Mouse (Mus musculus) hindbrain, embryonic 12.5 days (tissue): ENCODE data around the gene Bzw2. TPM values are rescaled to one million over a fixed set of nuclear protein-coding genes. Genes with fewer than 3 reads are reported as not detected.
A peak's percentile ranks its signal among the peaks of the same experiment; 100 is the strongest.

ENCODE experiments used
- ATAC-seq: fragments of 200-750 bp; cut with Nextera tagmentation; 2 replicates; pipeline ENCODE4 v1.8.0; 2017; ENCODE audit warnings: moderate TSS enrichment; ENCODE audit not compliant: low FRiP score
- H3K27ac ChIP-seq: fragments of 300-500 bp; sonication (generic); 2 replicates; pipeline ENCODE4 v1.5.1; 2016; ENCODE audit warnings: mild to moderate bottlenecking
- H3K27me3 ChIP-seq: fragments of 300-500 bp; sonication (generic); 2 replicates; pipeline ENCODE4 v1.6.1; 2016; ENCODE audit warnings: mild to moderate bottlenecking
- H3K36me3 ChIP-seq: fragments of 300-500 bp; sonication (generic); 2 replicates; pipeline ENCODE4 v1.6.1; 2016; ENCODE audit warnings: mild to moderate bottlenecking
- H3K4me1 ChIP-seq: fragments of 300-500 bp; sonication (generic); 2 replicates; pipeline ENCODE4 v1.6.1; 2016
- H3K4me2 ChIP-seq: fragments of 300-500 bp; sonication (generic); replicated peaks from 2 replicates; pipeline ENCODE4 v1.6.1; 2016; ENCODE audit warnings: mild to moderate bottlenecking
- H3K4me3 ChIP-seq: fragments of 300-500 bp; sonication (generic); 2 replicates; pipeline ENCODE4 v1.5.1; 2016; ENCODE audit warnings: mild to moderate bottlenecking
- H3K9ac ChIP-seq: fragments of 300-500 bp; sonication (generic); 2 replicates; pipeline ENCODE4 v1.6.1; 2016; ENCODE audit warnings: mild to moderate bottlenecking, moderate library complexity
- H3K9me3 ChIP-seq: fragments of 300-500 bp; sonication (generic); replicated peaks from 2 replicates; pipeline ENCODE4 v1.6.1; 2016; ENCODE audit warnings: mild to moderate bottlenecking
- WGBS: fragments of 180-500 bp; shearing (Covaris S2); methylation state at CpG from one replicate; pipeline ENCODE4 v1.1.7; 2016; 5-methylcytosine and 5-hydroxymethylcytosine counted together
- polyA plus RNA-seq: library from polyadenylated mRNA; unstranded; fragments of >200 nt; fragmentation: Nextera tagmentation; extraction: Ambion mirVana; gene quantifications from 2 replicates; pipeline ENCODE4 v1.2.1, GENCODE M21; 2016

Gene Bzw2
- polyA plus RNA-seq, 1 experiment from 2014 or later: 314 TPM

DNA sequence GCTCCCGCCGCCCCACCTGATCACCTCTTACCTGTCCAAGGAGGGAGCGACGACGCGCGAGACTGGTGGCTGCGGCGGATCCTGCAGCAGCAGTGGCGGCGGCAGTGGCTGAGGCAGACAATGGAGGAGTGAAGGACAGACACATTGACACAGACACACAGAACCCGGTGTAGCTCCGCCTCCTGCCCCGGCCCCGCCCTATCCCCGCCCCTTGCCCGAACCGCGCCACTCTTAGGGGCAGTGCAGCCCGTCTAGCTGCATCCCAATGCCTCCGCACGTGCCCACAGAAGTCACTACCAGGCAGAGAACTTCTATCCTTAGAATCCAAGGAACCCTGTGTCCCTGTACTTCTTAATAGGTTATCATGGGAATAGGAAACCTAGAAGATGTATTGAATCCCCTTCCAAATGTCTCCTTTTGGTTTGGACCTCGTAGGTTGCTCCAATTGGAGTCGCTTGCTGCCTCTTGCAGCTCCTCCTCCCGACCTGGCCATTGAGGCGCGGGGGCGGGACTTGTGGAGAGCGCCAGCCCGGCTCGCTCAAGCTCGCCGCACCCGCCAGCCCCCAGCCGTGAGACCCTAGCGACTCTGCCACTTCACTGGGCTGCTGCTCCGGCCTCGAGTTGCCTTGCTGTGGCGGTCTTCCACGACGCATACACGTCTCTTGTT lies 1.1 kb downstream of the Bzw2 start, which contains the start of gene Ankmy2:
Gene Ankmy2 (plus strand): TSS at position 478 of the 667 bp plus-strand sequence.
- H3K9me3 ChIP-seq: no peaks in the 10 kb centered on the region
- H3K36me3 ChIP-seq: no peaks in the 10 kb centered on the region
- whole genome bisulfite sequencing: under 1% methylated on average over 42 of the region's 42 CpGs
- peak within 1 kb of the TSS; percentile 91 for H3K9ac ChIP-seq
- peak; percentile 98 for ATAC-seq
- peak within 1 kb of the TSS; percentile 91 for H3K4me3 ChIP-seq
- H3K4me1 ChIP-seq: peaks cover 22% of the 10 kb centered on the region
- peak within 1 kb of the TSS; percentile 70 for H3K4me2 ChIP-seq
- no peaks in the 10 kb centered on the region for H3K27me3 ChIP-seq
- peak within 1 kb of the TSS; percentile 92 for H3K27ac ChIP-seq

DNA sequence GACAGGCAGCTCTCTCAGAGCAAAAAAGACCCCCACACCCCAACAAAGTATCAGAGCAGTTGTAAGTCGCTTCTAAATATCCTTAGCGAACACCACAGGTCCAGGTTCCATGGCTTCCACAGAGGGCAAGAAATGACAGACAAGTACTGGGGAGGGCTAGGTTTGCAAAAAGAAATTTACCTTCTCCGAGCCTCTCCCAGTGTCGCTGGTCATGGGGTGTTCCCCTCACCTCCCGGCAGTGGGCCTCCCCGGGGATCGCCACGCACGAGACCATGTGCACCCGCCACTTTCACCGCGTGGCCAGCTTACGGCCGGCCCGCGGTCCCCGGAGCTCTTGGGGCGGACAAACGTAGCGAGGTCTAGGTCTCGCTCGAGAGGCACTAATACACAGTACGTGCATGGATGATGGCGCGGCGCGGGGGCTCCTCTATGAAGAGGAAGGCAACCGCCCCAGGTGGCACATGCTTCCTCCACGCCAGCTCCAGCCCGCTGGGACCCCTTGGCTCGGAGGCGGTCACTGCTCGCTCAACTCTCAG lies 1.7 kb downstream of the Bzw2 start:
- H3K4me1 ChIP-seq: peaks cover 22% of the 10 kb centered on the region
- peak overlapping the region; percentile 92 for H3K27ac ChIP-seq
- peak overlapping the region; percentile 91 for H3K9ac ChIP-seq
- H3K36me3 ChIP-seq: no peaks in the 10 kb centered on the region
- ATAC-seq: no peak; the same call in 1 of the 2 replicates
- peak overlapping the region; percentile 91 for H3K4me3 ChIP-seq
- no peaks in the 10 kb centered on the region for H3K9me3 ChIP-seq
- under 1% methylated on average over 33 of the region's 33 CpGs for WGBS
- peak overlapping the region; percentile 70 for H3K4me2 ChIP-seq
- no peaks in the 10 kb centered on the region for H3K27me3 ChIP-seq

DNA sequence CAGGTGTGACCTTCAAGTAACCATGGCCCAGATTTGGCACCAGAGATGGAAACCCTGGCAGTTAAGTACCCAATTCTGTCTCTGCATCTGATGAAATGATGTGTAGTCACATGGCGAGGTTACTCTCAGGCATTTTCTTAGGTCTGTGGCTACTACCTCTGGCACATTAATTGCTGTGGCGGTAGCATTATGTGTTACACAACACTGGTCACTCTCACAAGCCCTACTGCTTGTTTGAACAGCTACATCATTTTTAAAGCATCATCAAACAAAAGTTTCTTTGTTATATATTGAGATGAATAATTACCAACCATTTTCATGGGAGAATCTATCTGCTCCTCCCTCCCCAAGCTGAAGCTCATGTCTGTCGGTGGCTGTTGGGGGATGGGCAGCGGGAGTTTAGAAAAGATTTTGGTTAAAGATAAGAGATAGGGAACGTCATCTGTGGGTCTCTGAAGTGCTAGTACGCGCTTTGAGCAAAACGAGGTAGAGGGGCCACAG lies 2.7 kb downstream of the Bzw2 start:
- no peaks in the 10 kb centered on the region for H3K36me3 ChIP-seq
- peak overlapping the region; percentile 91 for H3K9ac ChIP-seq
- ATAC-seq: no peak
- peak overlapping the region; percentile 91 for H3K4me3 ChIP-seq
- peak overlapping the region; percentile 70 for H3K4me2 ChIP-seq
- H3K4me1 ChIP-seq: peaks cover 22% of the 10 kb centered on the region
- no peaks in the 10 kb centered on the region for H3K9me3 ChIP-seq
- 12% methylated on average over 8 of the region's 8 CpGs for WGBS
- no peaks in the 10 kb centered on the region for H3K27me3 ChIP-seq
- H3K27ac ChIP-seq: no peak overlapping the region

DNA sequence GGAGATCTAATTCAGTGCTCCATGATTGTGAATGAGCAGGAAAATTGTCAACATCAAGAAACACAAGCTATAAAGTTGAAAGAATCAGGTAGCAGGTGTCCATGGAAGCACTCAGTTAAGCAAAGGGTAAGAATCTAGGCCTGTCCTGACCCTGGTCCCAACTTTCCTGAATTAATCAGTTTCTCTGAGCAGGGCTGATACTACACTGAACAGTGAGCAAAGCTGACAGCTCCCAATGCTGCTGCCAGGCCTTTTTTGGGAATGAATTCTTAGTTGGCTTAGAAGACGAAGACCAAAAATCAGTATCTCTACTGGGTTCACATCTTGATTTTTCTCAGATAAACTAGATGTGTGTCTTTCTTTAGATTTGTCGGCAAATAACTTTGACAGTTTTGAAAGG lies 7.1 kb downstream of the Bzw2 start:
- no peak overlapping the region for H3K4me2 ChIP-seq
- WGBS: 99% methylated on average over 2 of the region's 2 CpGs
- no peaks in the 10 kb centered on the region for H3K9me3 ChIP-seq
- no peak for ATAC-seq
- H3K9ac ChIP-seq: no peak overlapping the region
- H3K4me1 ChIP-seq: peaks cover 14% of the 10 kb centered on the region
- no peaks in the 10 kb centered on the region for H3K27me3 ChIP-seq
- H3K36me3 ChIP-seq: no peaks in the 10 kb centered on the region
- H3K4me3 ChIP-seq: no peak overlapping the region
- no peak overlapping the region for H3K27ac ChIP-seq

DNA sequence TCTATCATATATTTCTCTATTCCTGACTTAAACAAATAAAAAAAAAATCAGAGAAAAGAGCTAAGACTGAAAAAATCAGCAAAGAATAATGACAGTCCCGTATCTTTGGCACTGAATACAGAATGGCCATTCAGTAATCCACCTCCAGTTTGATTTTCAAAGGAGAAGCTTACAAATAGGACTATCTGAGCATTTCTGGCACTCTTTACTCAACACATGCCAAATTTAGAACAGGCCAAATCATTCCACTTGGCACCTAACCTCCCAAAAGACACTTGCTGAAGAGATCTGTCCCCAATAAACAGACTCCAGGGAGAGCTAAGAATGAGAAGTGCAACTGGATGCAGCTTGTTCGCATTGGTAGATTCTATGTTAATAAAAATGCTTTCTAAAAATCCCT lies 7.6 kb downstream of the Bzw2 start:
- WGBS: 96% methylated on average over 2 of the region's 2 CpGs
- no peak for ATAC-seq
- no peak overlapping the region for H3K4me3 ChIP-seq

DNA sequence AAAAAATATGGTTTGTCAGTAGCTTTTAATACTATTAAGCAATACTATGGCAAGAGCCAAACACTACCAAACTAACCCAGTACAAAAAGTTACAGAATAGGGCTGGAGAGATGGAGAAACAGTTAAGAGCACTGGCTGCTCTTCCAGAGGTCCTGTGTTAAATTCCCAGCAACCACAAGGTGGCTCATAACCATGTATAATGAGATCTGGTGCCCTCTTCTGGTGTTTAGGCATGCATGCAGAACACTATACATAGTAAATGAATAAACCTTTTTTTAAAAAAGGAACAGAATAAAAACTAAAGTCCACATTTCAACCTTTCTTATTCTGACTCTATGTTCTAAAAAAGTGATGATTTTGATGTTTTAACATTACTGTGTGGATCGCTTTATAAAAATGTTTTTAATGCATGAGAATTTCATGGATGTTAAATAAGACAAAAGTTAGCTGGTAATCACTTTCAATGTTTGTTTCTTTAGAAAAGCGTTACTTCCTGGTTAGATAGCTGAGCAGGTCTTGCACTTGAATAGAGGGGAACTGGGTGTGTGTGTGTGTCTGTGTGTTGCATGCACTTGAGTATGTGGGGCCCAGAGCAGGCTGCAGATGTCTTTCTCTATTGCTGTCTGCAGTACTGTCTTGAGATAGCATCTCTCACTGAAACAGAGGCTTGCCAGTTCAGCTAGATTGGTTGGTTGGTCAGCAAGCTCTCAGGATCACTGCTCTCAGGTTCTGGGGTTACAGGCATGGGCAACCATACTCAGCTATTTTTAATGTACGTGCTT lies 11.5 kb downstream of the Bzw2 start:
- no peaks in the 10 kb centered on the region for H3K36me3 ChIP-seq
- H3K27ac ChIP-seq: no peak overlapping the region
- no peaks in the 10 kb centered on the region for H3K4me1 ChIP-seq
- no peak overlapping the region for H3K4me2 ChIP-seq
- H3K9ac ChIP-seq: no peak overlapping the region
- no peaks in the 10 kb centered on the region for H3K9me3 ChIP-seq
- no peak for ATAC-seq
- 96% methylated on average over 3 of the region's 3 CpGs for WGBS
- H3K27me3 ChIP-seq: no peaks in the 10 kb centered on the region
- H3K4me3 ChIP-seq: no peak overlapping the region

More for the DNA sequence above, 7.6 kb downstream of the Bzw2 start:
- Histone ChIP-seq H3K36me3 (no peaks in the 10 kb centered on the region), H3K9ac (no peak overlapping the region), H3K4me2 (no peak overlapping the region), H3K4me1 (peaks cover 14% of the 10 kb centered on the region), H3K27ac (no peak overlapping the region), H3K27me3 (no peaks in the 10 kb centered on the region), H3K9me3 (no peaks in the 10 kb centered on the region)

DNA sequence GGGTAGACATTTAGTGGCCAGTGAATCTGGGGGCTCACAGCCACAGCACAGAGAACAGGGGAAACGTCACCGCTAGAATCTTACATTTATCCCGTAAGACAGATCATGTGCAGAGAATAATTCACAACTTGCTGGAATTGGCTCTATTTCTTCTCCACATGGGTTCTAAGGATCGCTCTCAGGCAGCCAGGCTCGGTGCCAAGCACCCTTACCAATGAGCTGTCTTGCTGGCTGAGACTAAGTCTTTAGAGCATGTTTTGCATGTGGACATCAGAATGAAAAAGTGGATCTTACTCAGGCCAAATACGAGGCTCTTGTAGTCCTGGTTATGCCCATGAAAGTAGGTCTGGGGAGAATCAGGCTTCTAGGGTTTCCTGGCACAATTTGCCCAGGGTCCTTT lies 17.5 kb downstream of the Bzw2 start:
- Histone ChIP-seq H3K27ac (no peak overlapping the region), H3K36me3 (peaks cover 17% of the 10 kb centered on the region), H3K4me3 (no peak overlapping the region), H3K27me3 (no peaks in the 10 kb centered on the region), H3K9me3 (no peaks in the 10 kb centered on the region), H3K4me2 (no peak overlapping the region), H3K4me1 (no peaks in the 10 kb centered on the region), H3K9ac (no peak overlapping the region)
- 91% methylated on average over 6 of the region's 6 CpGs for WGBS
- no peak for ATAC-seq

DNA sequence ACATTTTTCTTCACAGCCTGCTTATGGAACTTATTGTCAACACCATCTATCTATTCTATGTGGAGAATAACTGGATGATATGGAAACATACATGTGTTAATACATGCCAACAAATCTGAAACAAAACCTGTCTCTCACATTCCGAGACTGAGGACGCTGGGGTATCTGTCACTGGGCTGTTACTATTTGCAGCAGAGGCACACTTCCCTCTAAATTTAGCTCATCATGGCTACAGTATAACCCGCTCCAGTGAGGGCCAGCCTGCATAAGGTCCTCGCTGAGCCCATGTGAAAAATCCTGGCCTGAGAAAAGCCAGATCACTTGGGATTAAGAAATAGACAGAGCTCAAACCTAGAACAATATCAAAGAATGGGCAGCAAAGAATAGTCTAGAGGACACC lies 20.7 kb downstream of the Bzw2 start:
- Histone ChIP-seq H3K4me2 (no peak overlapping the region), H3K9me3 (no peaks in the 10 kb centered on the region), H3K4me1 (no peaks in the 10 kb centered on the region), H3K9ac (no peak overlapping the region), H3K27me3 (no peaks in the 10 kb centered on the region), H3K4me3 (no peak overlapping the region), H3K27ac (no peak overlapping the region), H3K36me3 (peaks cover 40% of the 10 kb centered on the region)
- ATAC-seq: no peak
- WGBS: 91% methylated on average over 4 of the region's 4 CpGs

DNA sequence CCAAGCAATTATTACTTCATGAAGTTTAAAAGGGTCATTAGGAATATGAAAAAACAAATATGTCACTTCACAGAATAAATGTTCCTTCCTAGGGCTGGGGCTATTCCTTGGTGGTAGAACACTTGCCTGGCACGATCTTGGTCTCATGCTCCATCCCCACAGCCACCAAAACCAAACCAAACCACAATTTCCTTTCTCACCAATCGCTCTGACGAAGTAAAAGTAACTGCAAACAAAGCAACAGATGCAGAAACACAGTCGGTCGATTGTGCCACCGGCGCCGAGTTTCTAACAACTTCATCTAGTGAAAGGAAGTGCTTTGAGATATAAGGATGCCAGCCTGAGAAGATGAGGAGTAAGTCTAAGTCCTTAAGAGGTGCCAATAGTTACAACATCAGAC lies 21.6 kb downstream of the Bzw2 start:
- ATAC-seq: no peak
- Histone ChIP-seq H3K9ac (no peak overlapping the region), H3K9me3 (no peaks in the 10 kb centered on the region), H3K4me2 (no peak overlapping the region), H3K4me1 (no peaks in the 10 kb centered on the region), H3K4me3 (no peak overlapping the region), H3K27me3 (no peaks in the 10 kb centered on the region), H3K27ac (no peak overlapping the region), H3K36me3 (peaks cover 47% of the 10 kb centered on the region)
- 97% methylated on average over 8 of the region's 8 CpGs for WGBS

DNA sequence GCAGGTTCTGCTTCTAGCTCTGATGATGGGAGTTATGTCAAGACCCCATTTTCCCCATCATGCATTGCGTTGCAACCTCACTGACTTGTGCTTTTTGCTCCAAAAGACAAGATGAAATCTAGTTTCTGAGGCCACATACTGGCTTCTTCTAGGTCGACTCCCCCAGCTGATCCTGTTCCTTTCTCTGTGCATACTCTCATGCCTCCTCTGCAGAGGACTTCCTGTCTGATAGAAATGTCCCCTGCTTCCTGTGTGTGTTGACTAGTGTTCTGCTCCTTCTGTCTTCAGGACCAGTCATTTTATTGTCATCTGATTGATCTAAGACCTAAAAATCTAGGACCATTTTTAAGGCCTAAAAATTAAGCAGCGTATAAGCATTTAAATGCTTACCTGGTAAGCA lies 22.5 kb downstream of the Bzw2 start:
- no peak overlapping the region for H3K4me2 ChIP-seq
- no peak overlapping the region for H3K4me3 ChIP-seq
- ATAC-seq: no peak
- no peaks in the 10 kb centered on the region for H3K4me1 ChIP-seq
- H3K27me3 ChIP-seq: no peaks in the 10 kb centered on the region
- H3K9me3 ChIP-seq: no peaks in the 10 kb centered on the region
- no peak overlapping the region for H3K27ac ChIP-seq
- H3K9ac ChIP-seq: no peak overlapping the region
- WGBS: 96% methylated on average over 3 of the region's 3 CpGs
- peaks cover 44% of the 10 kb centered on the region for H3K36me3 ChIP-seq

DNA sequence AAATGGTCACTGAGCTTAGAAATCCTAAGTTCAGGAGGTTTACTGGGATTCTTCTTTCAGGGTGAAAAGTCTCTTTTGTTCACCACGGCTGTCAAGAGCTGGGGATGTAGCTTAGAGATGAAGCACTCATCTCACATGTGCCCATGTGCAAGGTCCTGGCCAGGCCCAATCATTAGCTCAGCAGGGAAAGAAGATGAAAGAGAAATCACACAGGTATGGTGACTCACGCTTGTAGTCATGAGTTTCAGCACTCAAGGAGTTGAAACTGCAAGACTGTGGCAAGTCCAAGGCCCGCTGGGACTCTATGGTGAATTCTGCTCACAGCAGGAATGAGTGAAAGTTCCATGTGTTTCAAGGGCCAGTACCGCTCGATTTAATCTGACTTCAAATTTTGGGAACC lies 23.8 kb downstream of the Bzw2 start:
- H3K27ac ChIP-seq: no peak overlapping the region
- no peaks in the 10 kb centered on the region for H3K27me3 ChIP-seq
- no peak overlapping the region for H3K4me3 ChIP-seq
- H3K9me3 ChIP-seq: no peaks in the 10 kb centered on the region
- WGBS: 92% methylated on average over 5 of the region's 5 CpGs
- H3K36me3 ChIP-seq: peaks cover 49% of the 10 kb centered on the region
- H3K9ac ChIP-seq: no peak overlapping the region
- H3K4me2 ChIP-seq: no peak overlapping the region
- ATAC-seq: no peak
- no peaks in the 10 kb centered on the region for H3K4me1 ChIP-seq

DNA sequence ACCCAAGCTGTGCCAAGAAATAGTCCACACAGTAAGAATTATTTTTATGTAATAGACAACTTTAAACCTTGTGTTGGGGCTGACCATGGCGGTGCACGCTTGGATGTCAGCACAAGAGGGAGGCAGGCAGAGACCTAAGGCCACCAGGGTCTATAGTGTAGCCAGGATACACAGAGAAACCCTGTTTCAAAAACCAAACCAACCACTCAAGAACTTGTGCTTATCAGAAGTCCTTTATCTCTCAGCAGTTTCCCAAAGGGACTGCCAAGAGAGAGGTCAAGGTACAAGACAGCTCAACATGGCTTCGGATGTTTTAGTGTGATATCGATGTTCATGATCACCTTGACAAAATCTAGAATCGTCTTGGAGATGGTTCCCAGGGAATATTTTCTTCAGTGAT lies 24.3 kb downstream of the Bzw2 start:
- Histone ChIP-seq H3K9ac (no peak overlapping the region), H3K36me3 (peaks cover 52% of the 10 kb centered on the region)
- WGBS: 93% methylated on average over 5 of the region's 5 CpGs

More for the DNA sequence above, 24.3 kb downstream of the Bzw2 start:
- ATAC-seq: no peak
- H3K9me3 ChIP-seq: no peaks in the 10 kb centered on the region
- no peaks in the 10 kb centered on the region for H3K4me1 ChIP-seq
- H3K27ac ChIP-seq: no peak overlapping the region
- H3K27me3 ChIP-seq: no peaks in the 10 kb centered on the region
- H3K4me3 ChIP-seq: no peak overlapping the region
- no peak overlapping the region for H3K4me2 ChIP-seq
